Mouse (Mus musculus) erythroblast, adult 5-6 weeks (primary cell): ENCODE results near the gene Arl5b. TPM values are rescaled to one million over a fixed set of nuclear protein-coding genes. Genes with fewer than 3 reads are reported as not detected.

Experiments
- ATAC-seq: replicated peaks from 2 replicates; pipeline ENCODE4 v1.8.0; 2016; ENCODE audit warnings: moderate number of reproducible peaks, mild to moderate bottlenecking, moderate TSS enrichment, inconsistent platforms; ENCODE audit not compliant: poor library complexity, low FRiP score, severe bottlenecking
- total RNA-seq, 2 experiments: library from RNA; stranded (forward) in 1 of 2; stranded (reverse) in 1 of 2; fragments of 150-400 nt in 1 of 2; fragments of 200-764, 138-1000 nt in 1 of 2; gene quantifications; 2 replicates each; pipeline versions ENCODE4 v1.2.3 to v1.2.4; 2015 to 2017; ENCODE audit warnings: low replicate concordance in 2 of 2

Arl5b gene
- total RNA-seq, 2 experiments from 2014 or later, result 4.4 to 7.7 TPM

DNA sequence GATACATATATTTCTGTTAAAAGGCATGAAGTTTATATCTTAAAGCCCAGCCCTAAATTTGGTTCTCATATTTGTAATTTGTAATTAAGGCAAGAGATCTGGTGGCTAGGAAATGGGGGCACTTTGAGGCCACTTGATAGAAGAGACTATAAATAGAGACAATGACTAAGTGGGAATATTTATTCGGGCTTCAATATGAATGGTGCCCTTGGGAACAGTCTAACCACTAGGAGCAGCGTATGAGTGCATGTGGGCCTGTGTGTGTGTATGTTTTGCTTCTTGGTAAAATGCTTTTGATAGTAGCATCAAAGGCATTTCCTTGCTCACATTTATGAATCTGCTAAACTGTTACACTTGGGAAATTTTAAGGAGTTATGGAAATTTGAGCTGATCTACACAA is 62.1 kb downstream of the Arl5b start:
- no peak for ATAC-seq

GRCm38 (mm10) chr2:15111808-15112440 is 62.7 kb downstream of the Arl5b start:
- no peak for ATAC-seq

GRCm38 (mm10) chr2:15112741-15113140 is 63.5 kb downstream of the Arl5b start:
- no peak for ATAC-seq

DNA sequence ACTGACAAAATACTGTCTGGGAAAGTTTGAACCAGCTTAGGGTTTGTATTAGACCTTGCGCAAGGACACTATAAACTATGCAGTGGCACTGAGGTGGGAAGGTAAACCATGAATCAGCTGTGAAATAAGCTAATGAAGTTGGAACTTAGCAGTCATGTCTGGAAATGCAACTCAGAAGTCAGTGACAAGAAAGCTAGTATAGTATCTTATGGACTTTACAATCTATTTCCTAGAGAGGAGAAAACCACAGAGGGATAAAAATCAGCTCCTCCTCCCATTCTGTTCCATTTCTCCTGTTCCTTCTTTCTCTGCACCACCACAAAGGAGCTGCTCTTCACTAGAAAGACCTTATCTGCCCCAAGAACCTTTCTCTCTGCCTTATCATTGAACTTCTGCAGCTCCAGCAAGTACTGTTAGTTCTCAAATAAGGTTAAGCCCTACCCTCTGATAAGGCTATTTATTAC is 72.1 kb downstream of the Arl5b start:
- no peak for ATAC-seq

Other genes starting within 250 kb of the Arl5b start
- 5.0 and 6.7 TPM in 2 replicates for gene Nsun6, start 5.7 kb downstream of the Arl5b start, total RNA-seq (2015; ENCODE audit: low replicate concordance)
- gene Nsun6, start 5.7 kb downstream of the Arl5b start, total RNA-seq (2017; ENCODE audit: low replicate concordance), result 2.1 and 3.7 TPM in 2 replicates